Mouse (Mus musculus) testis, adult 2 months (tissue): ENCODE measurements around the gene Arhgap6. TPM values are rescaled to one million over a fixed set of nuclear protein-coding genes. Genes with fewer than 3 reads are reported as not detected.
A peak's percentile ranks its signal among the peaks of the same experiment; 100 is the strongest.

Experiments used
- H3K27ac ChIP-seq: fragments of 200-500 bp; 2 replicates; pipeline ENCODE4 v1.5.1; 2012; ENCODE audit warnings: low read depth, low read length; ENCODE audit not compliant: control insufficient read depth, insufficient read depth
- H3K27me3 ChIP-seq: fragments of 200-500 bp; 2 replicates; pipeline ENCODE4 v1.6.1; 2012; ENCODE audit warnings: mild to moderate bottlenecking, low read length, moderate library complexity; ENCODE audit not compliant: control insufficient read depth, insufficient read depth
- H3K36me3 ChIP-seq: fragments of 200-500 bp; 2 replicates; pipeline ENCODE4 v1.6.1; 2012; ENCODE audit warnings: mild to moderate bottlenecking, low read length; ENCODE audit not compliant: control insufficient read depth, insufficient read depth
- H3K4me1 ChIP-seq: fragments of 200-500 bp; 2 replicates; pipeline ENCODE4 v1.6.1; 2012; ENCODE audit warnings: low read length; ENCODE audit not compliant: control insufficient read depth, insufficient read depth
- H3K4me3 ChIP-seq: fragments of 200-500 bp; 2 replicates; pipeline ENCODE4 v1.5.1; 2012; ENCODE audit warnings: low read depth, mild to moderate bottlenecking, low read length, moderate library complexity, mixed read lengths; ENCODE audit not compliant: control insufficient read depth
- CTCF ChIP-seq: fragments of 200-500 bp; IDR thresholded peaks from 2 replicates; pipeline ENCODE4 v1.5.1; 2012; ENCODE audit warnings: low read depth, mild to moderate bottlenecking, inconsistent platforms, low read length, moderate library complexity; ENCODE audit not compliant: control insufficient read depth, insufficient read depth, insufficient replicate concordance
- POLR2A ChIP-seq: fragments of 200-500 bp; IDR thresholded peaks from 2 replicates; pipeline ENCODE4 v1.6.1; 2012; ENCODE audit warnings: low read depth, mild to moderate bottlenecking, inconsistent platforms, low read length, moderate library complexity; ENCODE audit not compliant: control insufficient read depth
- polyA plus RNA-seq: library from polyadenylated mRNA; depleted of rRNA; stranded (reverse); fragments of >200 nt; gene quantifications from 2 replicates; pipeline ENCODE4 v1.2.3, GENCODE M21; 2012; rRNA removed

The Arhgap6 gene
- 0.07 and 0.12 TPM in 2 replicates for polyA plus RNA-seq

DNA sequence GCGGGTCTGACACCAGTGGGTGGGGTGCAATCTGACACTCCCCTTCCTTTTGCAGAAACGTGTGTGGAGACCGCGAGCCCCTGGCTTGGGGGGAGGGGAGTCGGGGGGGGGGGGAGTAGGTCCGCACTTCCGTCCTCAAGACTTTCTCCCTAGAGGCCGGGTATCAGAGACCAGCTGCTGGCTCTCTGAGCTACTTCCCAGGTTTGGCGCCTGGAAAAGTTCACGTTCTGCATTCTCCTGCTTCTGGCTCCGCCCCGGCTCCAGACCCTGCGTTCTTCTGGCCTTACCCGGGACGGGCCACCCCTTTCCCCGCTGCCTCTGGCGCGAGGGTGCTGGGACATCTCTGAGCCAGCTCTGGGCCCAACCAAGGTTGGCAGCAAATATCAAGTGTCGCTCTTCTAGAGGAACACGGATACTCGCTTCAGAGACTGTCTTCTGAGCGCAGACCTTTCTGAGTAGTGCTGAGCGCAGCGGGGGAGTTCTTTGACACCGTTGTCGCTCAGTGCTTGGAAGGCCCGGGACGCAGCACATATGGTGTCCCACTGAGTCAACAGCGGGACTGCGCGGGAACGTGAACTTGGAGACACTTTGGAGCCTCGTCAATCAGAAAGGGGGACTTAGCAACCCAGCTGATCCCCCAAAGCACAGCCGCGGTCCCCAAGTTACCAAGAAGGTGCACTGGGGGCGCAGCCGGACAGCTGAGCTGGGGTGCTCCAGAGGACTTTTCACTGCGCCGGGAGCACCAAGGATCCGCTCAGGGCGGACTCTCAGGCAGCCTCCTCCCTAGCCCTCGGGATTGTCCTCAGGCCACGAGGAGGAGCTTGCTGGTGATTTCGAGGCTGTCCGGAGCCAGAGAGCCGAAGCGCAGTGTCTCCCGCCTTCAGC is at the start of gene Arhgap6:
TSS of gene Arhgap6 (plus strand) at position 126 of the 885 bp plus-strand sequence.
- Histone ChIP-seq H3K4me3 (peak within 1 kb of the TSS; percentile 49), H3K27me3 (no peaks in the 10 kb centered on the region), H3K4me1 (peaks cover 15% of the 10 kb centered on the region), H3K27ac (no peak within 1 kb of the TSS), H3K36me3 (no peaks in the 10 kb centered on the region)
- TF ChIP-seq POLR2A (no peak), CTCF (no peak)

DNA sequence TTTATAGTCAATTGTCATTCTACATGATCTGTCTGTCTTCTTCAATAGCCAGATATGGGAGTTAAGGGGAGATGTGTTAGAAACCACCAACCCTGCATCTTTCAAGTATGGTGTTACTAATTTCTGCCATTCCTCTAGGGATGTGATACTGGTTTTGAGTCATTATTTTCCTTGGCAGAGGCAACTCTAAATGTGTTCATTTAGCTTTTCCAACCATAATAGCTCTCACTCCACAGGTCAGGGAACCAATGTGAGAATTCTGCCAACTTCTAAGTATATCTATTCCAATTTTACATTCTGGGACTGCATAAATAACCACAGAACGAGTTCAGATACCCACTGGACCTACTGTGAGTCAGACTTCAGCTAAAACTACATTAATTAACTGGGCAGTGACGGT is 47.9 kb upstream of the Arhgap6 start:
- H3K4me1 ChIP-seq = no peaks in the 10 kb centered on the region
- no peak for TF ChIP-seq CTCF
- no peak for TF ChIP-seq POLR2A
- H3K27me3 ChIP-seq = no peaks in the 10 kb centered on the region
- H3K27ac ChIP-seq = no peak overlapping the region
- H3K36me3 ChIP-seq = no peaks in the 10 kb centered on the region
- H3K4me3 ChIP-seq = no peak overlapping the region

DNA sequence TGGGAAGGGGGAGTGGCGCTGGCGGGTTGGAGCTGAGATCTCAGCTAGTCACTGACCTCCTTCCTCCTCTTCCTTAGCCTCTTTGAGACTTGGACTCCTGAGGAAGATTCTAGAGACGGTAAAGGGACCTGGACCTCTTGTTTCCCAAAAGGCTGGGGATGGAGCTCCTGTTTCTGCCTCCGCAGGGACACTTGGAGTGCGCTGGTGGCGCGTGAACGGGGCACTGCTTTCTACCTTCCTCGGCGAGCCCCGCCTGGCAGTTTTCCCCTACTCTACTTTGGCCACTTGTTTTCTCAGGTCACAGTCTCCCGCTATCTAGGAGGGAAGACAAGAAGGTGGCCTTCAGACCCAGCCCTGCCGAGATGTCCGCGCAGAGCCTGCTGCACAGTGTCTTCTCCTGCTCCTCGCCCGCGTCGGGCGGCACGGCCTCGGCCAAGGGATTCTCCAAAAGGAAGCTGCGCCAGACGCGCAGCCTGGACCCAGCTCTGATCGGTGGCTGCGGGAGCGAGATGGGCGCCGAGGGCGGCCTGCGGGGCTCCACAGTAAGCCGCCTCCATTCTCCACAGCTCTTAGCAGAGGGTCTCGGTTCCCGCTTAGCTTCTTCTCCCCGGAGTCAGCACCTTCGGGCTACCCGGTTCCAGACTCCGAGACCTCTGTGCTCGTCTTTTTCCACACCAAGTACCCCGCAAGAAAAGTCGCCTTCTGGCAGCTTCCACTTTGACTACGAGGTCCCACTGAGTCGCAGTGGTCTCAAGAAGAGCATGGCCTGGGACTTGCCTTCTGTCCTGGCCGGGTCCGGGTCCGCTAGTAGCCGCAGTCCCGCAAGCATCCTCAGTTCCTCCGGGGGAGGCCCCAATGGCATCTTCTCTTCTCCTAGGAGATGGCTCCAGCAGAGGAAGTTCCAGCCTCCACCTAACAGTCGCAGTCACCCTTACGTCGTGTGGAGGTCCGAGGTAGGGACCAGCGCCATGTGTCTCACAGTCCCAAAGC is 1.3 kb downstream of the Arhgap6 start:
- TF ChIP-seq CTCF (no peak), POLR2A (no peak)
- Histone ChIP-seq H3K4me3 (peak overlapping the region; percentile 8), H3K4me1 (peaks cover 15% of the 10 kb centered on the region), H3K27me3 (no peaks in the 10 kb centered on the region), H3K36me3 (no peaks in the 10 kb centered on the region), H3K27ac (no peak overlapping the region)

DNA sequence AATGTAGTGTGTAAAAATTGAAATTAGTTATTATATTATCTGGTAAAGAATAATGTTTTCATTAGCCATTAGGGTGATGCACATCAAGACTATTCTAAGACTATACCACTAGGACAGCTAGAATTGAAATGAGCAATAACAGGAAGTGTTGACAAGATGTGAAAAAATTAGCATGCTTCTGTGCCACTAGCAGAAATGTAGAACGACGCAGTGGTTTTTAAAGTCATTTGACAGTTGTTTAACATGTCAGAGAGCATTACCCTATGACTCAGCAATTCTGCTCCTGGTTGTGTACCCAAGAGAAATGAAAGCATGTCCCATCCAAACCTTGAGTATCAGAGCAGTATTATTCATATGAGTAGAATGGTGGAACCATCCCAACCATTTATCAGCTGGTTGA is 9.8 kb downstream of the Arhgap6 start:
- no peak overlapping the region for H3K4me3 ChIP-seq

DNA sequence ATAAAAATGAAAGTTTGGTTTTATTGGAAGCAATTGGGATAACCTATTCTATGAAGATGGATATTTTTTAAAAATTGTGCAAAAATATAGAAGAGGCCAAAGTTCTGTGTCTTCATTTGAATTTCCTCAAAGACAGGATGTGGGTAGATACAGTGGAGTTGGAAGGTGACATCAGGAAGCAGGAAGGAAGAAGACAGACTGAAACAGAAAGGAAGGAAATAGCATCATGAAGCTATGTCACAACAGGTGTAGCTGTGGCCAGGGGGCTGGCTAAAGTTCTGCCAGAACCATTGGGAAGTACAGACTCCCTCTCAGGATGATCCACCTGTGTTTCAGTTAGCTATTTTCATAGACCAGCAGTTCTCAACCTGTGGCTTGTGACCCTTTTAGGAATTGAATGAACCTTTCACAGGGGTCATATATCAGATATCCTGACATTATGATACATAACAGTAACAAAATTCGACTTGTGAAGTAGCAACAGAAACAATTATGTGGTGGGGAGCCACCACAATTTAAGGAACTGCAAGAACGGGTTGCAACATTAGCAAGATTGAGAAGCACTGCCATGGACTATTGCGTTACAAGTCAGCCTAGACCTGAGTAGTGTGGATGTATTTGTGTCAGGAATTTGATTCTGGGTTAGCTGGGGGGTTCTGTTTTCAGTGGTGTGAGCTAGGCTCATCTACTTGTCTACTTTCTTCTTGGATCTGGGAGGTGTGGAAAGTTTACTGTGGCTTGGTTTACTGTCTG is 15.8 kb downstream of the Arhgap6 start:
- no peak overlapping the region for H3K27ac ChIP-seq
- no peaks in the 10 kb centered on the region for H3K27me3 ChIP-seq
- no peaks in the 10 kb centered on the region for H3K36me3 ChIP-seq
- TF ChIP-seq CTCF (no peak), POLR2A (no peak)
- H3K4me1 ChIP-seq = no peaks in the 10 kb centered on the region
- no peak overlapping the region for H3K4me3 ChIP-seq

More for the DNA sequence above, 9.8 kb downstream of the Arhgap6 start:
- Histone ChIP-seq H3K4me1 (no peaks in the 10 kb centered on the region), H3K36me3 (no peaks in the 10 kb centered on the region), H3K27me3 (no peaks in the 10 kb centered on the region), H3K27ac (no peak overlapping the region)
- no peak for TF ChIP-seq POLR2A
- TF ChIP-seq CTCF = no peak

DNA sequence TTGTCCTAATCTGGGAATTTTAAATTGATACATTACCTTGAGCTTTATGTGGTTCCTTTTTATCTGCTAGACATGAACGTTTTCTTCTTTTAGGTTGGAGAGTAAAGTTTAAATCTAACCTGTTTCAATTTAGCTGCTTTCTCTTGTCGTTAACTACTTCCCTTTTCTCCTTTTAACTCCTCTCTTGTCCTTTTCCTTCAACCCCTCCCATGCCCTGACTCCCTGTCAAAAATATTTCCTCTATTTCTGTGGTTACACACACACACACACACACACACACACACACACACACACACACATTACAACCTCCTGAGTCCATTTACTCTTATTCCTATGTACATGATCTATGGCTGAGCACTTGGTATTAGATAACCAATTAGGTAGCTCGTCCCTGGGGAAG is 24.0 kb downstream of the Arhgap6 start:
- Histone ChIP-seq H3K4me3 (no peak overlapping the region), H3K4me1 (no peaks in the 10 kb centered on the region), H3K36me3 (no peaks in the 10 kb centered on the region), H3K27me3 (no peaks in the 10 kb centered on the region), H3K27ac (no peak overlapping the region)
- TF ChIP-seq CTCF = no peak
- TF ChIP-seq POLR2A = no peak
